Mouse (Mus musculus): ENCODE data around the gene Defb13.
"Not testable (repeated sequence)": the region's sequence is repeated elsewhere in the genome, so short reads cannot be mapped to it uniquely, and the experiment has no call there.

Defb13 gene

DNA sequence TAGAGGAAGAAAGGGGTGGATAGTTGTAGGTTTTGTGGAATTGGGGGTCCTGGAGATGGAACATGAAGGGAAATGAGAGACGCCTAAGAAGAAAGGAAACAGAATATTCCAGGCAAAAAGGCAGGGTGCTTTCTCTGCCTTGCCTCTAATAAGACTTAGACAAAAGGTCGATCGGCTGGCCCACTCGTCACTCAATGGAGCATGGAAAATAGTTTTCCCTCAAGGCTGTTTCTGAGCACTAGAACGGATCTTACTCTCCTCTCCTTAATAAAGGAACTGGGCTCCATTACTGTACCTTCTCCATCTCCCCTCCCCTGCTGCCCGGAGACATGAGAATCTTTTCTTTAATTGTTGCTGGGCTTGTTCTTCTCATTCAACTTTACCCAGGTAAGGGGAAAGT, at the start of gene Defb13:
Gene Defb13, plus strand, starts transcription at position 301 of the 400 bp plus-strand sequence.
- no peak for DNase-seq (ENCODE audit: low read depth)

DNA sequence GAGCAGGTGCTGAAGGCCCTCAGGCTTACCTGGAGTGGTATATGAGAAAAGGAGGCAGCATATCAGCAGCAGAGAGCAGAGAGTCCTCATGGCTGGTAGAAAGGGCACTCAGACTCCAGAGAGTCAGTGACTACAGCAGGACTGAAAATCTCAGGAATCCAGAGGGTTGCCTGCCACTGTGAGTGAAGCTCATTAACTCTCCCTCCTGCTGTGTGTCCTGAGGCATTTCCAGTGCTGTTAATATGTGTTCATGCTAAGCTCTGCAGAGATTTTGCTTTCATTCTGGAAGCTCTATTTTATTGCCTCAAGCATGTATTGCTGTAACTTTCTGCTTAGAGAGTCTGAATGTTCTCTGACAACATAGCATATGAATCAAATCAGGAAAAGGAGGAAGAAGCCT, 40.3 kb upstream of the Defb13 start, which contains the start of gene Defb11:
Gene Defb11, minus strand, starts transcription at position 123 of the 400 bp plus-strand sequence.
- not testable (repeated sequence) for DNase-seq (ENCODE audit: low read depth)

DNA sequence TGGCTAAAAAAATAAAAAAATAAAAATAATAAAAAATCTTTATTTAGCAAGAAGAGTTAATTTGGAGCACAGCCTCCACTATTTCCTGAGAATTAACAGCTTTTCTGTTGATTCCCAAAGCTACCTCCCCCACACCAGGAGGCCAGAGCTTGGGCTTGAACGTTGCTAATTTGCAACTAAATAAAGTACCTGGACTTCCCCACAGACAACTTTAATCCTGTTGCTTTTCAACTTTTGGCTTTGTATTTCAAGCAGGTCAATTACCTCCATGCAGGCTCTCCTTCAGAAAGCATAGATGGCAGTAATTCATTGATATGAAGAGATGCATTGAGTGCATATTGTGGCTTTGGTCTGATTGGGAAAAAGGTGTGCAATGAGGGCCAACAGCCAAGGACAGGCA, 34.6 kb upstream of the Defb13 start:
- DNase-seq (ENCODE audit: low read depth), result no peak

DNA sequence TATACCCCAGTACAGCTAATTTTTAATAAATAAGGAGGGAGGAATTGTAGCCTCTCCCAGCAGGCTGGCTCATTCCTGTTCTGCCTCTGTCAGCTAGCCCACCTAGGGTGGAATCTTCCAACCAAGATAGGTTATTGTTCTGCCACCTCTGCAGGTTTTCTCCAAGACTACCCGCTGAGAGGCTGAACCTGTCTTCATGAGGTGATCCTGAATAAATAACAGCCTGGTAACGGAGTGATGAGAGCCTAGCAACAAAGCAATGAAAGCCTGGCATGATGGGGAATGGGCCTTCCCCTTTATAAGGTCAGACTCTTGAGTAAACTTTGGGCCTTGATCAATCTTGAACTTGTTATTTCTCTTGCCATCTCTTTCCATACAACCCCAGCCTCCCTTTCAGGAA, 34.0 kb upstream of the Defb13 start:
- no peak for DNase-seq (ENCODE audit: low read depth)

DNA sequence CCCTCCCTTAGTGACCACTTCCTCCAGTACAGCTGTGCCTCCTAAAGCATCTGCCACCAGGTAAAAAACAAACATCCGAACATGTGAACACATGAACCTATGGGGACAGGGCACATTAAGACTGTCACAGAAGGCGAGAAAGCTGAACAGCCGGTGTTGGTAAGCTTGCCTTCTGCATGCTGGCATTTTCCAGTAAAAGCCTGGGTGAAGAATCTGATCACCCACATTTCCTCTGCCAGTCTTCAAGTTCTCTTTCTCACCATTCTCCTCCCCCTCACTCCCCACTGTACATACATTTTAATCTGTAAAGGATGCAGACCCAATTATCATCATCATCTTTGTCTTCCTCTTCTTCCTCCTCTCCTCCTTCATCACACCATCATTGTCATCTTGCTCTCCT, 30.9 kb upstream of the Defb13 start:
- DNase-seq (ENCODE audit: low read depth), result no peak

DNA sequence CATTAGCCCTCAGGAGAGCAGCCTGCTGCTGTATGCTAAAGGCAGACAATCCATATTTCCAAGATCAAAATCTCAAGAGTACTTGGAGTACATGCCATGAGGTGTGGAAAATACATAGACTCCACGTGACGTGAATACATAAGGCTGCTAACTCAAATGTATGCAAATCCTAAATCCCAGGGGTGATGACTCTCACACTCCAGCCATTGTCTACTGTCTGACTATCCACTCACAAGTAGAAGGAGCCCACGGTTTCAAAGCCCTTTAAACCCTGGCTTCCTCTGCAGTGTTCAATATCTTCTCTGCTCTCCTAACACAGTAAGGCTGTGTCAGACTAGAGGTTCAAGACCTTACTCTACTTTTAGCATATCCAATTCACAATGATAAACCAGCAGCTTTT, 15.8 kb upstream of the Defb13 start:
- DNase-seq (ENCODE audit: low read depth), result not testable (repeated sequence)

DNA sequence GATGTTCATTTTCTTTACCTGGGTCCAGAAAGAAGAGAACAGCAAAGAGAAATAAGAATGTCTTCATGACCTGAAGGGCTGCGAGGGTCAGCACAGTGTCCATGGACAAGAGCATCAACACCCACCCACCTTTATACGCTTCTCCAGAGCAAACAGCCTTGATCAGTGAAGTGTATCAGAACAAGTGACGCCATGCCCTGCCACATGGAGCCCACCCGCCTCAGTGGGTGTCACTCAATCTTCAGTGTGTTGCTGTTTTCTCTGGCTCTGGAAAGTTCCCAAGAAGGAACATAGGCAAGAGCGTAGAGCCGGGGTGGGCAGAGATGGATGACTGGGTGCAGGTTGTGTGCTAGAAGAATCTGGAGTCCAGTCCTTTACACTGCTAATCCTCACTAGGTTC, 14.0 kb upstream of the Defb13 start, which contains the start of gene Defb15:
Gene Defb15, minus strand, starts transcription at position 101 of the 400 bp plus-strand sequence.
- DNase-seq (ENCODE audit: low read depth), result no peak

DNA sequence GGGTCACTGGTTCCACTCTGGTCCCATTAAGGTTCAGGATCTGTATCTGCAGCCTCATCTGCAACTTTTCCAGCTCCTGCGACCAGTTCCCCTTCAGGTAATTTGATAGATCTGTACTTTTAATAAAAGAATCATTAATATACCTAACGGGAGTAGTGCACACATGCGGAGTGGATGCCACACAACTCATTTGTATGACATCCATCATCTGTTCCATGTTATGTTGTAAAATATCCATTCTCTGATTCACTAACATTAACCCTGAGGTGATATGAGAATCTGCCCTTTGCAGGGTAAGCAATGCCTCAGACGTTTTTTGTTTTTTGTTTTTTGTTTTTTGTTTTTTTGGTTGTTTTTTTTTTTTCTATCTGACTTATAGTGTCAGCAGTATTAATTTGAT, 8.5 kb upstream of the Defb13 start, which contains the start of gene Defb35:
Gene Defb35, plus strand, starts transcription at position 301 of the 400 bp plus-strand sequence.
- DNase-seq (ENCODE audit: low read depth), result not testable (repeated sequence)

DNA sequence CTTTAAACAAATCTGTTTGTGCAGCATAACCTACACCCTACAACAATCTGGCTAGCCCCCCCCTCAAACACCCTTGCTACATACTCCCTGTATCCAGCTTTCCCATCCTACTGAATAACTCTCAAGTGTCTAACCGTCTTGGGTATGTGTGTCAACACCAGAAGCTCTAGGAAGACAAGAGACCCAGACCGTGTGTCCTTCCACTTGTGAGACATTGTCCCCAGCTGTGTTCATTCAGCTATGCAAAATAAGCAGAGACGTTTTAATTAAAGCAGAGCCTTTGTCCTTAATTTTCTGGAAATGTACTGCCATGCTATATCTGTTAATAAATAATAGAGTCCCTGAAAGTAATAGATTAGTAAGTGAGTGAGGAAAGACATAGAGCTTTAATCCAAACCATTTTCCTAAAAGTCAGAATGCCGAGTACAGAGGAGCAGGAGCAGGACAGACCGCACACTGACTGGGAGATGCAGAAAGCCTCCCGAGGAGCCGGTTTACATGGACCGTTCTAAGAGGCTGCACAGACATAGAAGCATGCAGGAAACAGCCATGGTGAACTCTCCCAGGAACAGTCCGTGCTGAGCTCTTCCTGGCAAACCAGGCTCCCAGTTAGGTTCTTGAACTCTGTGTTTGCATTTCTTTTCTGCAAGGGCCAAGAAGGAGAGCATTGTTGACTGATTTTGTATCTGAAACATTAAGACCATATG, 902 bp downstream of the Defb13 start:
- no peak for DNase-seq (ENCODE audit: low read depth)

DNA sequence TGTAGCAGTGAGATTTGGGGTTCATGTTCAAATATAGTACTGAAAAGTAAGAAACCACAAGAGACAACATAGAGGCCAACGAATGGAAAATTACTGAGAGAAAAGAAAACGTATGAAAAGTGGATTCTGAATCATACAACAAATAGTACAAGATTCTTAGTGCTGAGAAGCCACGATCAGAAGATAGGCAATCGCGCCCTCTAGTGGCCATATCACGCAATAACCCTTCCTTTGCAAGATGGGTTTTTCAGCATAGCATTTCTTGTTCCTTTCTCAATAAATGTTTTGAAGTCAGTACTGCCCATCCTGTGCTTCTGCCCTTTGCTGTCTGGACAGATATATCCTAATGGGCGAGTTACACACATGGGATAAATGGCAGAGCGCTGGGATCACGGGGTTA, 8.8 kb downstream of the Defb13 start:
- DNase-seq (ENCODE audit: low read depth), result peak; percentile 24

DNA sequence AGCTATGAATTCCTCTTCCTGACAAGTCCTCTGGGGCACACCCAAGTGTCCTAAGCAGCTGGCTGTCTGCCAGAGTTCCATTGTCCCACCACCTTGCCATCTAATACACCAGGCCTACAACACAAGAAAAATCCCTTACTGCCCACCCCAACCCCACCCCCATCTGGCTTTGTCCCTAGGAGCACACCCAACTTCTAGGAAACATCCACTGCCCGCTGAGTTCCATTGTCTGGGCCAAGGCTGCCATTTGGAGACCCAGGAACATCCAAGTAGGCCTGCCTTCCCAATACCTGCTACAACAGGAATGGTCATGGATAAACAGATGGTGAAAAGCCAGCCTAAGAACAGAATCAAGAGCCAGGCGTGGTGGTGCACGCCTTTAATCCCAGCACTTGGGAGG, 9.8 kb downstream of the Defb13 start:
- DNase-seq (ENCODE audit: low read depth), result no peak

DNA sequence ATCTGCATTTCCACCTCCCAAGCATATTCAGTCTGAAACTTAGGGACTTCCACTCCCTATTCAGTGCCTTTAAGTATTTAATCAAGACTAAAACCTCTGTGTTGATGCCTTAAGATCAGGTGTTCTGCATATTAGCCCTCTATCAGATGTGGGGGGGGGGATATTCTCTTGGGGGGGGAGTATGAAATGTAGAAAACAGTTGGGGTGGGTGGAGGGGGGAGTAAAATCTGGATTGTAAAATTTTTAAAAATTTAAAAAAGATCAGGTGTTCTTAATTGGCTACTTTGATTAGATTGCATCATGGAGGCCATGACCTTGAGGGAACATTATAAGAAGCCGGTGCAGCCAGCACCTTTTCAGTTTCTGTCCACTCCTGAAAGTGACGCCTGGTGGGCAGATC, 11.9 kb downstream of the Defb13 start, which contains the start of gene Fam90a1a:
Gene Fam90a1a, plus strand, starts transcription at position 301 of the 400 bp plus-strand sequence.
- DNase-seq (ENCODE audit: low read depth), result no peak

DNA sequence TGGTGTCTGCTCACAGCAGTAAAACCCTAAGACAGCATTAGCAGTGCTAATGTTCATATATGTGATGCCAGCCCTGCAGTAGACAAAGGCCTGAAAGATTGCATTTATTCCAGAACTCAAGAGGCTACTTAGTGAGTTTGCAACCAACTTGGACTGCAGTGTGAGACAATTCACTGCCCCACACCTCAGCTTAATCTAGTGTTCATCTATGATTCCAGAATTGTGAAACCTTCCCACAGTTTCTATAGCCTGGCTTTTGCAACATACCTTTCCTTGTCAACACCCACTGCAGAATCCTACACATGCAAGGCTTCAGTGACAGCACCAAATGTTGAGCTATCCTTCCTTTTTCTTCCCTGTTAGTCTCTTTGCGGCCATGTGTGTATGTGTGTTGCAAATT, 20.1 kb downstream of the Defb13 start:
- no peak for DNase-seq (ENCODE audit: low read depth)

DNA sequence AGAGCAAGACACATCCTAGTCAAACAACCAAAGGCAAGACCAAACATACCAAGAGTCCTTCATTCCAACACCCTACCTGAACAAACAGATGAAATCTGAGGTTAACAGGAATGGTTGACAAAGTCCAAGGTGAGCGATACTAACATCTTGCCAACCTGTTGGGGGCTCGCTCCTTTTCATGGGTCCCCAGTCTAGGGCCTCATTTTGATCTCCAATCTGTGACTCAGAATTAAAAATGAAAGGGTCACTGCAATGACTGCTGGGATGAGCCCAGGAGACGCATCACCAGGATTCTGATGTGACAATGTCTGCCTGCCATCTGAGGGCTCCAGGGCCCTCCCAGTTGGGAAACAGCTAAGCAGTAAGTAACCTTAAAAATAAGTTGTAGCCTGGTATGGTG, 22.9 kb downstream of the Defb13 start, which contains the start of gene Ccdc70:
Gene Ccdc70, plus strand, starts transcription at position 301 of the 400 bp plus-strand sequence.
- DNase-seq (ENCODE audit: low read depth), result no peak

DNA sequence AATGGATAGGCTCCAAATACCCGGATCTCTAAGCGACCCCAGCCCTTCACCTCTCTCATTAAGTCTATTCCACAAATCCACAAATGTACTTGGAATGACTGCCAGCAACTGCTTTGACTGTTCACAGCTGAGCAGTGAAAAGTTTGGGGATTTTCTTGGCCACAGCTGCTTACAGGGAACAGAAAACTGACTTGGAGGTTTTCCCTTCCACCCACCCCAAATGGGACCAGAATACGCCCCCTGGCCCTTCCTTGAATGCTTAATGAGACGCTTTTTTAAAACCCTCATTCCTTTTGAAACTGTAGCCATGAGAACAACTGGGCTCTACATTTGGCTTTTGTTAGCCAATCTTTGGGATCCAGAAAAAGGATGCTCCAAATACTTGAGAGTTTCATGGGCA, 31.6 kb downstream of the Defb13 start:
- DNase-seq (ENCODE audit: low read depth), result no peak

DNA sequence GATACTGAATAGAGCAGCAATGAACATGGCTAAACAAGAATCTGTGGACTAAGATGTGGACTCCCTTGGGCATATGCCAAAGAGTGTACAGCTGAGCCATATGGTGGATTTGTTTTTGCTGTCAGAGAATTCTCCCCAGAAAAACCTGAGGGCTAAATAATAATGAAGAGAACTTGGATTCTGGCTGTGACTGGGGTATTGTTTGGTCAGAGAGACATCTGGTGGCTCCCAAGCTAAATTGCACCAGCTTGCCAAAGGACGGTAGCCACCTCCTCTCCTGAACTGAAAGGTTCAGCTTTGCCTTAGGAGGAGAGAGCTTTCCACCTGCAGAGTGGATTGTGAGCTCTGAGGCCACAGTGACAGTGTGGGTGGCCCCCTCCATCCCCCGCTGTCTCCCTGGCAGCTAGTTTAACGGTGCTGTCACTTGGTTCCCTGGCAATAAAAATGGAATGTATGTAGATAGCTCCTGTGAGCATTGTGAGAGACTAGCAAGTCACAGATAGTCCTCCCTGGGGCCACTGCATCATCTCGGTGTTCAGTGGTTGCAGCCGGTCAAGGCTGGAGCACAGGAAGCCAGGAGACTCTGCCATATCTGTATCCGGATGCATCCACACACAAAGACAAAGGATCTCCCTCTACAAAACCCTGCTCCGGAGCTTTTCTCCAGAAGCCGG, 35.2 kb downstream of the Defb13 start:
- DNase-seq (ENCODE audit: low read depth), result no peak

DNA sequence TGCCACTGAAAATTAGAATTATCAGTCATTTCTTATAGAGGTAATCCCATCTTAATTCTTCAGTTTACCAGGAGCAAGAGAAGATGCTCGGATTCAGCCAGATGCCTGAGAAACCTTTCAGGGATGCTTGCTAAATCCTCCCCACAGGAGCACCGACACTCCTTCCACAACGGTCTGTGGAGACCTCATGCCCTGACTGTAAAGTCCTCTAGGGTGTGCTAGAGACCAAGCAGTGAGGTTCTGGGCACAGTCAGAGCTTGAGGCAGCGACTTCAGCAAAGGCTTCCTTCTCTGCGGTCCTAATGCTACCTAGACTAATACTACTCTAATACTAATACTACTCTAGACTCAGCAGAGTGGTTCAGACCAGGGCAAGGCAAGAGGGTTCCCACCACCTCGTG, 45.6 kb downstream of the Defb13 start:
- no peak for DNase-seq (ENCODE audit: low read depth)

DNA sequence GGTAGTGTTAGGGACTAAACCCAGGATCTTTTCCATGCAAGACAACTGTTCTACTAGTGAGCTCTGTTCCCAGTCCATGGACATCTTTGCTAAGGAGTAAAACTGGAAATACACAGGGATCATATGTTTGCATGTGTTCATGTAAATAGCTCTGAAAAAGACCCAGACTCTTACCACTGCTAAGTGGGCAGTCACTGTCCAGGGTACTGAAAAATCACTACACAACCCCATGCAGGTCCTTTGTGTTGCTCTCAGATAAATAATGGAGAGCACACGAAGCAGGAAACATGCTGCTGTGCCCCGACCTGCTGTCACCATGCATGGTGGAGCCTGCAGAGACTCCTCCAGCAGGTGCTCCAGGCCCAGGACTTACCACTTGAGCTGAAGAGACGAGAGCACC, 48.6 kb downstream of the Defb13 start:
- peak; percentile 6 for DNase-seq (ENCODE audit: low read depth)

All from c-Kit-positive CD71-negative TER-119-negative erythroid progenitor cells, embryonic 14.5 days (primary cell).